Mouse (Mus musculus) megakaryocyte, embryonic 14.5 days (primary cell): Measurements from ENCODE around the gene C1qb.

ENCODE experiments used
- FLI1 ChIP-seq: IDR thresholded peaks from 2 replicates; pipeline ENCODE4 v1.6.1; 2012; ENCODE audit warnings: low read length, inconsistent platforms, mixed read lengths
- GATA1 ChIP-seq: IDR thresholded peaks from 3 replicates; pipeline ENCODE4 v1.6.1; 2012; ENCODE audit warnings: mixed read lengths, low read length, inconsistent platforms, borderline replicate concordance

DNA sequence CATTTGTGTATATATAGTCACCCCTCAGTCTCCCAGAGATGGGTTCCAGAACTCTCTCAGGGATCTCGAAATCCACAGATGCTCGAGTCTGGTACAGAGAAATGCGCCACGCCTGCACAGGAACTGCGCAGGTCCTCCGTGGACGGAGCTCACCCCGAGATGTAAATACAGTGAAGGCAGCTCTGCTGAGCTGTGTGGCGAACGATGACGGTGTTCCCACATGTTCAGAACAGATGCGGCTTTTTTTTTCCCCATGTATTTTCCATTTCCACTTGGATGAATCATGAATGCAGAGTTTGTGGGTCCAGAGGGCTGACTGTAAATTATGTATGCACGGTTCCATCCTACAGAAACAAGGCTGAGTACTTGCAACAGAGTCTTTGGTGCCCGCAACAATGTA is 11.0 kb downstream of the C1qb start:
- TF ChIP-seq GATA1 (no peak), FLI1 (no peak)
